Mouse (Mus musculus) brown adipose tissue, adult 24 weeks (tissue): ENCODE measurements around the gene Cdkal1. TPM values are rescaled to one million over a fixed set of nuclear protein-coding genes. Genes with fewer than 3 reads are reported as not detected.

Experiments
- H3K27ac ChIP-seq: fragments of 200-500 bp; replicated peaks from 2 replicates; pipeline ENCODE4 v1.5.1; 2012; ENCODE audit warnings: low read depth, mild to moderate bottlenecking, low read length
- H3K4me1 ChIP-seq: fragments of 200-500 bp; 2 replicates; pipeline ENCODE4 v1.6.1; 2012; ENCODE audit warnings: low read length, mixed read lengths; ENCODE audit not compliant: control insufficient read depth, insufficient read depth, insufficient read length
- H3K4me3 ChIP-seq: fragments of 200-500 bp; 2 replicates; pipeline ENCODE4 v1.5.1; 2012; ENCODE audit warnings: low read depth, mild to moderate bottlenecking, low read length, moderate library complexity; ENCODE audit not compliant: insufficient read depth
- polyA plus RNA-seq: library from polyadenylated mRNA; stranded (reverse); fragments of >200 nt; gene quantifications from 2 replicates; pipeline ENCODE4 v1.2.4, GENCODE M21; 2012; ENCODE audit not compliant: missing spikeins, insufficient read depth, insufficient read length

Gene Cdkal1
- polyA plus RNA-seq, 1 experiment: 9.5 TPM

GRCm38 (mm10) chr13:29416450-29417136 lies 438.9 kb downstream of the Cdkal1 start:
- Histone ChIP-seq H3K4me3 (no peak overlapping the region), H3K27ac (no peak overlapping the region), H3K4me1 (peaks cover 7% of the 10 kb centered on the region)

- H3K27ac ChIP-seq: no peak overlapping the region
- peaks cover 7% of the 10 kb centered on the region for H3K4me1 ChIP-seq
- H3K4me3 ChIP-seq: no peak overlapping the region
Measured at GRCm38 (mm10) chr13:29415967-29416366, 439.5 kb downstream of the Cdkal1 start.

GRCm38 (mm10) chr13:29414878-29415277 lies 440.6 kb downstream of the Cdkal1 start:
- Histone ChIP-seq H3K4me3 (no peak overlapping the region), H3K4me1 (peaks cover 7% of the 10 kb centered on the region), H3K27ac (no peak overlapping the region)

GRCm38 (mm10) chr13:29414470-29414869 lies 441.0 kb downstream of the Cdkal1 start:
- Histone ChIP-seq H3K4me3 (no peak overlapping the region), H3K4me1 (peaks cover 7% of the 10 kb centered on the region), H3K27ac (no peak overlapping the region)

GRCm38 (mm10) chr13:29411176-29411575 lies 444.3 kb downstream of the Cdkal1 start:
- Histone ChIP-seq H3K4me3 (no peak overlapping the region), H3K27ac (no peak overlapping the region), H3K4me1 (peaks cover 7% of the 10 kb centered on the region)

GRCm38 (mm10) chr13:29407619-29408018 lies 447.9 kb downstream of the Cdkal1 start:
- Histone ChIP-seq H3K4me3 (no peak overlapping the region), H3K4me1 (no peaks in the 10 kb centered on the region; the same call in 1 of the 2 replicates), H3K27ac (no peak overlapping the region)

GRCm38 (mm10) chr13:29405316-29405715 lies 450.2 kb downstream of the Cdkal1 start:
- Histone ChIP-seq H3K4me1 (no peaks in the 10 kb centered on the region; the same call in 1 of the 2 replicates), H3K27ac (no peak overlapping the region), H3K4me3 (no peak overlapping the region)

- Histone ChIP-seq H3K27ac (no peak overlapping the region), H3K4me1 (peaks cover 2% of the 10 kb centered on the region; the same call in 1 of the 2 replicates), H3K4me3 (no peak overlapping the region)
Measured at GRCm38 (mm10) chr13:29403217-29403616, 452.3 kb downstream of the Cdkal1 start.

- Histone ChIP-seq H3K4me1 (peaks cover 2% of the 10 kb centered on the region; the same call in 1 of the 2 replicates), H3K4me3 (no peak overlapping the region), H3K27ac (no peak overlapping the region)
Measured at GRCm38 (mm10) chr13:29402526-29403040, 452.9 kb downstream of the Cdkal1 start.

- no peak overlapping the region for H3K4me3 ChIP-seq
- no peak overlapping the region for H3K27ac ChIP-seq
- H3K4me1 ChIP-seq: peaks cover 2% of the 10 kb centered on the region; the same call in 1 of the 2 replicates
Measured at GRCm38 (mm10) chr13:29399908-29400307, 455.6 kb downstream of the Cdkal1 start.

- no peak overlapping the region for H3K27ac ChIP-seq
- H3K4me3 ChIP-seq: no peak overlapping the region
- H3K4me1 ChIP-seq: peaks cover 2% of the 10 kb centered on the region; the same call in 1 of the 2 replicates
Measured at GRCm38 (mm10) chr13:29398456-29398855, 457.0 kb downstream of the Cdkal1 start.

GRCm38 (mm10) chr13:29395694-29396093 lies 459.8 kb downstream of the Cdkal1 start:
- peaks cover 2% of the 10 kb centered on the region; the same call in 1 of the 2 replicates for H3K4me1 ChIP-seq

GRCm38 (mm10) chr13:29390025-29390424 lies 465.4 kb downstream of the Cdkal1 start:
- Histone ChIP-seq H3K4me1 (no peaks in the 10 kb centered on the region), H3K4me3 (no peak overlapping the region)

More at GRCm38 (mm10) chr13:29395694-29396093, 459.8 kb downstream of the Cdkal1 start:
- Histone ChIP-seq H3K4me3 (no peak overlapping the region), H3K27ac (no peak overlapping the region)

GRCm38 (mm10) chr13:29388918-29389317 lies 466.6 kb downstream of the Cdkal1 start:
- H3K27ac ChIP-seq: no peak overlapping the region
- H3K4me1 ChIP-seq: no peaks in the 10 kb centered on the region
- H3K4me3 ChIP-seq: no peak overlapping the region

More at GRCm38 (mm10) chr13:29390025-29390424, 465.4 kb downstream of the Cdkal1 start:
- H3K27ac ChIP-seq: no peak overlapping the region

GRCm38 (mm10) chr13:29377572-29377971 lies 477.9 kb downstream of the Cdkal1 start:
- no peak overlapping the region for H3K4me3 ChIP-seq
- H3K27ac ChIP-seq: no peak overlapping the region
- 0 out of 2 replicates have a peak, but pooled peaks cover 2% of the 10 kb centered on the region for H3K4me1 ChIP-seq

- Histone ChIP-seq H3K27ac (no peak overlapping the region), H3K4me1 (0 out of 2 replicates have a peak, but pooled peaks cover 3% of the 10 kb centered on the region), H3K4me3 (no peak overlapping the region)
Measured at GRCm38 (mm10) chr13:29371916-29372315, 483.6 kb downstream of the Cdkal1 start.
